Mouse (Mus musculus) limb, embryonic 14.5 days (tissue): Measurements from ENCODE around the gene Adap1. TPM values are rescaled to one million over a fixed set of nuclear protein-coding genes. Genes with fewer than 3 reads are reported as not detected.

ENCODE experiments used
- ATAC-seq: fragments of 200-750 bp; cut with Nextera tagmentation; 2 replicates; pipeline ENCODE4 v1.8.0; 2017; ENCODE audit warnings: low read depth, moderate number of reproducible peaks, moderate TSS enrichment; ENCODE audit not compliant: low FRiP score
- DNase-seq: peaks from one replicate; pipeline ENCODE4 v3.0.0-alpha.2; 2015; ENCODE audit warnings: low spot score
- H3K27ac ChIP-seq: fragments of 300-500 bp; sonication (generic); replicated peaks from 2 replicates; pipeline ENCODE4 v1.5.1; 2014; ENCODE audit warnings: low read depth, mild to moderate bottlenecking, low read length, moderate library complexity, mixed read lengths
- H3K27me3 ChIP-seq: fragments of 300-500 bp; sonication (generic); 2 replicates; pipeline ENCODE4 v1.6.1; 2014; ENCODE audit warnings: low read length, mixed read lengths; ENCODE audit not compliant: control insufficient read depth, insufficient read depth
- H3K36me3 ChIP-seq: fragments of 300-500 bp; sonication (generic); 2 replicates; pipeline ENCODE4 v1.6.1; 2014; ENCODE audit warnings: mild to moderate bottlenecking, low read length, moderate library complexity, mixed read lengths; ENCODE audit not compliant: control insufficient read depth, insufficient read depth
- H3K4me1 ChIP-seq: fragments of 300-500 bp; sonication (generic); 2 replicates; pipeline ENCODE4 v1.6.1; 2014; ENCODE audit warnings: antibody characterized with exemption, low read length, mixed read lengths; ENCODE audit not compliant: control insufficient read depth, insufficient read depth
- H3K4me2 ChIP-seq: fragments of 300-500 bp; sonication (generic); replicated peaks from 2 replicates; pipeline ENCODE4 v1.6.1; 2014; ENCODE audit warnings: low read depth, mild to moderate bottlenecking, low read length, moderate library complexity; ENCODE audit not compliant: severe bottlenecking
- H3K4me3 ChIP-seq: fragments of 300-500 bp; sonication (generic); replicated peaks from 2 replicates; pipeline ENCODE4 v1.5.1; 2014; ENCODE audit warnings: low read length
- H3K9ac ChIP-seq: fragments of 300-500 bp; sonication (generic); 2 replicates; pipeline ENCODE4 v1.6.1; 2014; ENCODE audit warnings: mild to moderate bottlenecking, low read depth, low read length, moderate library complexity; ENCODE audit not compliant: severe bottlenecking
- H3K9me3 ChIP-seq: fragments of 300-500 bp; sonication (generic); 2 replicates; pipeline ENCODE4 v1.6.1; 2016; ENCODE audit warnings: low read length; ENCODE audit not compliant: control insufficient read depth
- POLR2A ChIP-seq: fragments of 200-500 bp; IDR thresholded peaks from 2 replicates; pipeline ENCODE4 v1.8.0; 2012; ENCODE audit warnings: inconsistent platforms, mild to moderate bottlenecking, moderate library complexity, borderline replicate concordance; ENCODE audit not compliant: insufficient read depth, insufficient read length; ENCODE audit errors: extremely low read depth
- WGBS: fragments of 180-500 bp; shearing (Covaris S2); extraction: QIAGEN DNeasy Blood & Tissue Kit; methylation state at CpG from one replicate; pipeline ENCODE4 v1.1.7; 2014; 5-methylcytosine and 5-hydroxymethylcytosine counted together
- polyA plus RNA-seq, 2 experiments: library from polyadenylated mRNA; depleted of rRNA in 1 of 2; stranded (reverse) in 1 of 2; unstranded in 1 of 2; fragments of >200 nt; fragmentation: Nextera tagmentation in 1 of 2; extraction: Ambion mirVana in 1 of 2; gene quantifications; 2 replicates each; pipeline versions ENCODE4 v1.2.1 to v1.2.3; 2012 to 2014

Adap1 gene
- polyA plus RNA-seq, 2 experiments = 2.5 to 2.7 TPM

- no peak for TF ChIP-seq POLR2A
- H3K27ac ChIP-seq = no peak overlapping the region
- peaks cover 10% of the 10 kb centered on the region for H3K4me1 ChIP-seq
- 66% methylated on average over 6 of the region's 6 CpGs for WGBS
- no peak for ATAC-seq
- H3K9ac ChIP-seq = no peak overlapping the region
- DNase-seq = no peak
- H3K36me3 ChIP-seq = no peaks in the 10 kb centered on the region
- H3K4me2 ChIP-seq = no peak overlapping the region
- H3K9me3 ChIP-seq = no peaks in the 10 kb centered on the region
- H3K27me3 ChIP-seq = no peaks in the 10 kb centered on the region
- no peak overlapping the region for H3K4me3 ChIP-seq
Observed at GRCm38 (mm10) chr5:139349713-139350112, 24.3 kb upstream of the Adap1 start.

- no peak overlapping the region for H3K9ac ChIP-seq
- DNase-seq (no peak), ATAC-seq (no peak)
- H3K9me3 ChIP-seq = no peaks in the 10 kb centered on the region
- peaks cover 14% of the 10 kb centered on the region for H3K4me1 ChIP-seq
- no peak overlapping the region for H3K27ac ChIP-seq
- H3K27me3 ChIP-seq = no peaks in the 10 kb centered on the region
- H3K4me3 ChIP-seq = no peak overlapping the region
- no peak overlapping the region for H3K4me2 ChIP-seq
- H3K36me3 ChIP-seq = peaks cover 7% of the 10 kb centered on the region
- TF ChIP-seq POLR2A = no peak
- WGBS = 63% methylated on average over 1 of the region's 1 CpGs
Observed at GRCm38 (mm10) chr5:139347225-139347624, 21.8 kb upstream of the Adap1 start.

- WGBS = 9% methylated on average over 5 of the region's 5 CpGs
- Histone ChIP-seq H3K4me1 (0 out of 2 replicates have a peak, but pooled peaks cover 7% of the 10 kb centered on the region), H3K4me3 (peak overlapping the region; percentile 83), H3K27ac (0 out of 2 replicates have a peak overlapping the region, but pooled peaks have one; percentile 7), H3K27me3 (no peaks in the 10 kb centered on the region), H3K36me3 (peaks cover 24% of the 10 kb centered on the region), H3K9ac (peak overlapping the region; percentile 45), H3K4me2 (peak overlapping the region; percentile 93), H3K9me3 (no peaks in the 10 kb centered on the region)
- no peak for DNase-seq
- ATAC-seq = 0 out of 2 replicates have a peak, but pooled peaks have one; percentile 10
- TF ChIP-seq POLR2A = no peak
Observed at GRCm38 (mm10) chr5:139345364-139345714, 19.9 kb upstream of the Adap1 start.

GRCm38 (mm10) chr5:139344687-139345363, 19.4 kb upstream of the Adap1 start:
- DNase-seq (peak; percentile 95), ATAC-seq (peak; percentile 93)
- H3K4me2 ChIP-seq = peak overlapping the region; percentile 93
- peak overlapping the region; percentile 86 for H3K9ac ChIP-seq
- no peaks in the 10 kb centered on the region for H3K9me3 ChIP-seq
- H3K27me3 ChIP-seq = no peaks in the 10 kb centered on the region
- TF ChIP-seq POLR2A = no peak
- H3K36me3 ChIP-seq = peaks cover 29% of the 10 kb centered on the region
- H3K4me3 ChIP-seq = peak overlapping the region; percentile 83
- peak overlapping the region; percentile 55; the same call in 1 of the 2 replicates for H3K27ac ChIP-seq
- 0 out of 2 replicates have a peak, but pooled peaks cover 7% of the 10 kb centered on the region for H3K4me1 ChIP-seq
- WGBS = under 1% methylated on average over 33 of the region's 33 CpGs

GRCm38 (mm10) chr5:139344021-139344686, 18.7 kb upstream of the Adap1 start:
- Histone ChIP-seq H3K27me3 (no peaks in the 10 kb centered on the region), H3K4me2 (peak overlapping the region; percentile 93), H3K36me3 (peaks cover 35% of the 10 kb centered on the region), H3K4me3 (peak overlapping the region; percentile 83), H3K27ac (0 out of 2 replicates have a peak overlapping the region, but pooled peaks have one; percentile 55), H3K4me1 (0 out of 2 replicates have a peak, but pooled peaks cover 7% of the 10 kb centered on the region), H3K9me3 (no peaks in the 10 kb centered on the region), H3K9ac (peak overlapping the region; percentile 86)
- DNase-seq (peak; percentile 81), ATAC-seq (peak; percentile 72)
- no peak for TF ChIP-seq POLR2A
- WGBS = 6% methylated on average over 12 of the region's 12 CpGs
